Mouse (Mus musculus): ENCODE measurements around the gene Skint10. TPM values are rescaled to one million over a fixed set of nuclear protein-coding genes. Genes with fewer than 3 reads are reported as not detected.

The Skint10 gene
- polyA plus RNA-seq (2015; fragmentation: Nextera tagmentation; extraction: Ambion mirVana): not detected in 2 replicates

DNA sequence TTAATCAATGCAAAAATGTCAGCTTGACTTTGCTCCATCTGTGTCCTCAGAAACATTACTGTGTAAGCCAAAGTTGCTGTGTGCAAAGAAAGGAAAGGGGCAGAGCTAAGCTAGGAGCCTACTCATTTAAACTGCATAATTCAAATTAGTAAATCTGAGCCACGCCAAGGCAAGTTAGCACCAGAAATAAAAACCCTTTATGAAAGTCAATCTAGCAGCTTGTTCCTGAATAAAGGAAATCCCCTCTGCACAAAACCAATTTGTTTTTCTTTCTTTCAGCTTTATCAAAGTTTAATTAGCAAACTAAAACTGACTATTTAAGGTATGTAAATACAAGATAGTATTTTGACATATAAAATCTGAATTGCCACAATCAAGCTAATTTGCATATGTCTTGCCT lies at the start of gene Skint10:
Gene Skint10, minus strand, starts transcription at position 101 of the 400 bp plus-strand sequence.
- no peak for ATAC-seq
- WGBS: 79% methylated on average over 1 of the region's 1 CpGs
- Histone ChIP-seq H3K27me3 (no peaks in the 10 kb centered on the region), H3K27ac (no peak within 1 kb of the TSS), H3K36me3 (ENCODE audit: poor library complexity, severe bottlenecking) (no peaks in the 10 kb centered on the region), H3K9ac (no peak within 1 kb of the TSS), H3K9me3 (replicated peaks) (peaks cover 11% of the 10 kb centered on the region; the same call in 1 of the 2 replicates), H3K4me2 (no peak within 1 kb of the TSS), H3K4me1 (no peaks in the 10 kb centered on the region), H3K4me3 (no peak within 1 kb of the TSS)

- 6% methylated on average over 1 of the region's 1 CpGs for WGBS
- Histone ChIP-seq H3K9ac (no peak overlapping the region), H3K36me3 (ENCODE audit: poor library complexity, severe bottlenecking) (no peaks in the 10 kb centered on the region), H3K4me2 (no peak overlapping the region), H3K9me3 (replicated peaks) (peaks cover 27% of the 10 kb centered on the region), H3K27me3 (no peaks in the 10 kb centered on the region), H3K4me3 (no peak overlapping the region), H3K4me1 (no peaks in the 10 kb centered on the region), H3K27ac (no peak overlapping the region)
- ATAC-seq: no peak
These were observed 16.0 kb upstream of the Skint10 start for GRCm38 (mm10) chr4:112790646-112791045.

Other genes starting within 250 kb of the Skint10 start
- not detected in 2 replicates for gene Skint2, start 217.7 kb downstream of the Skint10 start, polyA plus RNA-seq (2015; fragmentation: Nextera tagmentation; extraction: Ambion mirVana)